Mouse (Mus musculus) Patski (cell line): ENCODE measurements at regions not wholly inside any gene's neighbourhood (a gene's known extent, or its start where the extent isn't known, plus 50 kb on each side); places are given as distances from the start of the nearest gene placed in this dataset.

ENCODE experiments used
- ATAC-seq: fragments of 100-300 bp; one replicate; pipeline ENCODE4 v1.8.0; 2021
- CTCF ChIA-PET: fragments of 350-600 bp; sonication (Branson Sonifier 250); formaldehyde crosslinking; loops from one replicate; lab custom pipeline; 2022; ENCODE audit warnings: inconsistent platforms; lab: Charles Lee
- POLR2A ChIA-PET: fragments of 350-600 bp; sonication (Branson Sonifier 250); formaldehyde crosslinking; loops from one replicate; lab custom pipeline; 2022; ENCODE audit warnings: antibody characterized with exemption, inconsistent platforms; lab: Charles Lee
- DNase-seq: peaks from one replicate; pipeline ENCODE4 v3.0.0-alpha.2; 2011; ENCODE audit warnings: low read depth, low spot score
- H3K27me3 ChIP-seq: fragments of 371-371 bp; one replicate; pipeline ENCODE4 v1.5.1; 2021
- CTCF ChIP-seq: fragments of 100-300 bp; IDR thresholded peaks from one replicate; pipeline ENCODE4 v1.5.1; 2021
- in situ Hi-C: fragments of 300-500 bp; cut with MboI; formaldehyde crosslinking; loops from 3 replicates; pipeline ENCODE4 v1.11.1; 2018; ENCODE audit warnings: low pct_unique_long_range_greater_than_20kb, mixed read lengths

GRCm38 (mm10) chr3:33440905-33441304 lies 297.9 kb upstream of the Pex5l start:
- H3K27me3 ChIP-seq: no peaks in the 10 kb centered on the region
- no peak for TF ChIP-seq CTCF
- DNase-seq (no peak), ATAC-seq (no peak)
- CTCF ChIA-PET: no interaction called here
- POLR2A ChIA-PET: interaction anchor here (0.6 kb wide), 1 partner anchor 60 kb away, joined by 3 read pairs; no protein-coding TSS in a partner anchor
- in situ Hi-C loops: no loop called here

DNA sequence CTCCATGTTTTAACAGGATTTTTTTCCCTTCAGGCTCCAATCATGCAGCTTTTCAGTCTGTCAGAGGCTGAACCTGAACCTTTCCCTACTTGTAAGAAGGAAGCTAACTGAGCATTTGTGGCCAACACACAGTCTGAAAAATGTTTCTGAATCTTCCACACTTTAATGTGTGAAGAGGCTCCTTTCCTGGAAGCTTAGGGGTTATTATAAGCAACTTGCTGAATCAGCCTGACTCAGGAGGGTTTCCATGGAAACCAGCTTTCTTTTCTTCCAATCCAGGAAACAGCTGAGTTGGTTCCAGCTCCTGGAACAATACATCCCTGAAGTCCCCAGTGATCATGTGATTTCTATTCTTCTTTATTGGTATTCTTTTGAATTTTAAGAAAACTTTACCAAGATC lies 297.5 kb upstream of the Pex5l start:
- ChIA-PET POLR2A (no interaction called here), CTCF (no interaction called here)
- no peaks in the 10 kb centered on the region for H3K27me3 ChIP-seq
- in situ Hi-C loops: no loop called here
- TF ChIP-seq CTCF: no peak
- ATAC-seq (no peak), DNase-seq (no peak)

- in situ Hi-C loops: no loop called here
- ChIA-PET CTCF (no interaction called here), POLR2A (no interaction called here)
- DNase-seq: no peak
- H3K27me3 ChIP-seq: no peaks in the 10 kb centered on the region
- no peak for TF ChIP-seq CTCF
- ATAC-seq: no peak
Measured at GRCm38 (mm10) chr3:33416922-33417321, 273.9 kb upstream of the Pex5l start.

DNA sequence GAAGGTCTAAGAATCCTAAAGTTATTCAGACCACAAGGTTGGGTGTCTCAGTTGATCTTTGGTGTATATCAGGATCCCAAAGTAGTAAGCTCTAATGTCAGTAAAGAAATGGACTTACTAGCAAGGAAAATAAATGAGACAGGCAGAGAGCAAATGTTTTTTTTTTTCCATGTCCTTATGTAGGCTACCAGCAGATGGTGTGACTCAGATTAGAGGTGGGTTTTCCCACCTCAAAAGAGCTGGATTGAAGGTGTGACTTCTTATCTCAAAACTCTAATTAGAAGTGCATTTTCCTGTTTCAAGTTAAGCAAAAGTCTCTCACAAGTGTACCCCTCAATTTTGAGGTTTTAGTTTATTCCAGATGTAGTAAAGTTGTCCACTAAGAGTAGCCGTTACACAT lies 273.3 kb upstream of the Pex5l start:
- in situ Hi-C loops: no loop called here
- ATAC-seq (no peak), DNase-seq (no peak)
- no peaks in the 10 kb centered on the region for H3K27me3 ChIP-seq
- no peak for TF ChIP-seq CTCF
- ChIA-PET CTCF (no interaction called here), POLR2A (no interaction called here)

GRCm38 (mm10) chr3:33401904-33402303 lies 258.9 kb upstream of the Pex5l start:
- TF ChIP-seq CTCF: no peak
- ATAC-seq (no peak), DNase-seq (no peak)
- POLR2A ChIA-PET: no interaction called here
- CTCF ChIA-PET: no interaction called here
- in situ Hi-C loops: no loop called here
- no peaks in the 10 kb centered on the region for H3K27me3 ChIP-seq

GRCm38 (mm10) chr3:33399321-33399720 lies 256.3 kb upstream of the Pex5l start:
- no peak for TF ChIP-seq CTCF
- no peak for DNase-seq
- H3K27me3 ChIP-seq: no peaks in the 10 kb centered on the region
- in situ Hi-C loops: no loop called here
- POLR2A ChIA-PET: no interaction called here
- no peak for ATAC-seq
- CTCF ChIA-PET: no interaction called here

GRCm38 (mm10) chr3:33398326-33398725 lies 255.3 kb upstream of the Pex5l start:
- CTCF ChIA-PET: no interaction called here

GRCm38 (mm10) chr3:33397217-33397616 lies 254.2 kb upstream of the Pex5l start:
- in situ Hi-C loops: no loop called here
- DNase-seq (no peak), ATAC-seq (no peak)
- CTCF ChIA-PET: no interaction called here
- H3K27me3 ChIP-seq: no peaks in the 10 kb centered on the region
- POLR2A ChIA-PET: no interaction called here
- TF ChIP-seq CTCF: no peak

More at GRCm38 (mm10) chr3:33398326-33398725, 255.3 kb upstream of the Pex5l start:
- DNase-seq (no peak), ATAC-seq (no peak)
- TF ChIP-seq CTCF: no peak
- H3K27me3 ChIP-seq: no peaks in the 10 kb centered on the region
- POLR2A ChIA-PET: no interaction called here
- in situ Hi-C loops: no loop called here

DNA sequence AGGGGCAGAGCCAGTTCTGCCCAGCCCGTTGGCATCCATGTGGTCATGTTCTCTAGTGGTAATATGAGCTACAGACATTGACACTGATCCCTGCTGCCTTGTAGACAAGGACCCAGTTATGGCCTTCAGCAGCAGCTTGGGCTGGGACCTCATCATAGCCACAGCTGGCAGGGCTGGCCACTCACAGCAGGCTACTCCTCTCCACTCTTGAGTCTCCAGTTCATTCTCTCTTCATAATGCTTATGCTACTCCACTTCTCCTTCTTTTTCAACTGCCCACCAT lies 249.4 kb upstream of the Pex5l start:
- DNase-seq (no peak), ATAC-seq (no peak)
- TF ChIP-seq CTCF: no peak
- in situ Hi-C loops: no loop called here
- ChIA-PET POLR2A (no interaction called here), CTCF (no interaction called here)
- H3K27me3 ChIP-seq: no peaks in the 10 kb centered on the region

GRCm38 (mm10) chr3:33391765-33392540 lies 248.9 kb upstream of the Pex5l start:
- ChIA-PET CTCF (no interaction called here), POLR2A (no interaction called here)
- DNase-seq: no peak
- in situ Hi-C loops: no loop called here
- TF ChIP-seq CTCF: no peak
- H3K27me3 ChIP-seq: no peaks in the 10 kb centered on the region
- ATAC-seq: no peak

DNA sequence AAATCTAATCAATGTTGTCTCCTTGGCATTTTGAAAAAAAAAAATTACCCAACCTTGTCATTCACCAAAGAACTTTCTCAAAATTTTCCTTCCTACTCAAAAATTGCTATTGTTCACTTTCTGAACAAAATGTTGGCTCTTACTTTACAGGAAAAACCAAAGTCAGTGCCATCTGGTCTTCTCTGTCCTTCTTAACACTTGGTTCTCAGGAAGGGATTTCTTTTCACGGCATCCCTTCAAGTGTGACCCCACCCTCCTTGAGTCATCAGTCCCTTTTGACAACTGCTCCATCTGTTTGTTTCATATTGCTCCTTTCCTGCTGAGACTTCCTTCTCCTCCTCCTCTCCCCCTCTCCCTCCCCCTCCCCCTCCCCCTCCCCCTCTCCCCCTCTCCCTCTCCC lies 245.1 kb upstream of the Pex5l start:
- POLR2A ChIA-PET: no interaction called here
- no peak for TF ChIP-seq CTCF
- ATAC-seq: no peak
- no peak for DNase-seq
- in situ Hi-C loops: no loop called here
- CTCF ChIA-PET: interaction anchor here (1.0 kb wide), 1 partner anchor 21 kb away, joined by 3 read pairs; no protein-coding TSS in a partner anchor
- no peaks in the 10 kb centered on the region for H3K27me3 ChIP-seq

GRCm38 (mm10) chr3:33383622-33384021 lies 240.6 kb upstream of the Pex5l start:
- CTCF ChIA-PET: no interaction called here
- DNase-seq (no peak), ATAC-seq (no peak)
- peaks cover 4% of the 10 kb centered on the region for H3K27me3 ChIP-seq
- in situ Hi-C loops: no loop called here
- no peak for TF ChIP-seq CTCF
- POLR2A ChIA-PET: no interaction called here
